Mouse (Mus musculus) heart, postnatal 0 days (tissue): Measurements from ENCODE around the gene Mthfd2. TPM values are rescaled to one million over a fixed set of nuclear protein-coding genes. Genes with fewer than 3 reads are reported as not detected.
A peak's percentile ranks its signal among the peaks of the same experiment; 100 is the strongest.

Experiments used
- ATAC-seq: fragments of 200-750 bp; cut with Nextera tagmentation; 2 replicates; pipeline ENCODE4 v1.8.0; 2017; ENCODE audit warnings: low read depth, moderate number of reproducible peaks, moderate library complexity; ENCODE audit not compliant: insufficient read depth
- DNase-seq: peaks from one replicate; pipeline ENCODE4 v3.0.0-alpha.2; 2016; ENCODE audit warnings: low spot score
- H3K27ac ChIP-seq: fragments of 300-500 bp; sonication (generic); 2 replicates; pipeline ENCODE4 v1.5.1; 2014; ENCODE audit warnings: low read depth, mild to moderate bottlenecking
- H3K27me3 ChIP-seq: fragments of 300-500 bp; sonication (generic); 2 replicates; pipeline ENCODE4 v1.6.1; 2014; ENCODE audit warnings: low read length, mixed read lengths; ENCODE audit not compliant: control insufficient read depth, insufficient read depth
- H3K36me3 ChIP-seq: fragments of 300-500 bp; sonication (generic); replicated peaks from 2 replicates; pipeline ENCODE4 v1.6.1; 2014; ENCODE audit warnings: low read length, mixed read lengths; ENCODE audit not compliant: control insufficient read depth, insufficient read depth
- H3K4me1 ChIP-seq: fragments of 300-500 bp; sonication (generic); 2 replicates; pipeline ENCODE4 v1.6.1; 2014; ENCODE audit warnings: antibody characterized with exemption; ENCODE audit not compliant: control insufficient read depth, insufficient read depth
- H3K4me2 ChIP-seq: fragments of 300-500 bp; sonication (generic); 2 replicates; pipeline ENCODE4 v1.6.1; 2014; ENCODE audit warnings: low read depth, mild to moderate bottlenecking, low read length, moderate library complexity
- H3K4me3 ChIP-seq: fragments of 300-500 bp; sonication (generic); 2 replicates; pipeline ENCODE4 v1.5.1; 2014; ENCODE audit warnings: low read depth, low read length
- H3K9ac ChIP-seq: fragments of 300-500 bp; sonication (generic); replicated peaks from 2 replicates; pipeline ENCODE4 v1.6.1; 2014; ENCODE audit warnings: low read depth, low read length, mixed read lengths
- H3K9me3 ChIP-seq: fragments of 300-500 bp; sonication (generic); replicated peaks from 2 replicates; pipeline ENCODE4 v1.6.1; 2016; ENCODE audit warnings: low read length; ENCODE audit not compliant: control insufficient read depth
- CTCF ChIP-seq: IDR thresholded peaks from 2 replicates; pipeline ENCODE4 v1.5.1; 2016; ENCODE audit warnings: antibody characterized with exemption, control low read depth, low read depth
- EP300 ChIP-seq: IDR thresholded peaks from 2 replicates; pipeline ENCODE4 v1.6.1; 2016; ENCODE audit warnings: antibody characterized with exemption, low read depth
- WGBS: fragments of 180-500 bp; shearing (Covaris S2); extraction: QIAGEN DNeasy Blood & Tissue Kit; methylation state at CpG from one replicate; pipeline ENCODE4 v1.1.7; 2014; 5-methylcytosine and 5-hydroxymethylcytosine counted together
- polyA plus RNA-seq: library from polyadenylated mRNA; unstranded; fragments of >200 nt; fragmentation: Nextera tagmentation; extraction: Ambion mirVana; gene quantifications from 2 replicates; pipeline ENCODE4 v1.2.1, GENCODE M21; 2015
- total RNA-seq: library from RNA; depleted of rRNA; stranded (reverse); fragments of >200 nt; gene quantifications from 2 replicates; pipeline ENCODE4 v1.2.3, GENCODE M21; 2014; ENCODE audit warnings: low replicate concordance

The Mthfd2 gene
- total and polyA plus RNA-seq, 2 experiments from 2014 or later: 3.6 to 8.9 TPM

GRCm38 (mm10) chr6:83361523-83362248, 36.0 kb upstream of the Mthfd2 start:
- WGBS: 71% methylated on average over 11 of the region's 11 CpGs
- ATAC-seq (no peak), DNase-seq (no peak)
- Histone ChIP-seq H3K27me3 (no peaks in the 10 kb centered on the region), H3K27ac (no peak overlapping the region), H3K4me2 (no peak overlapping the region), H3K36me3 (peaks cover 42% of the 10 kb centered on the region), H3K9ac (no peak overlapping the region; the same call in 1 of the 2 replicates), H3K9me3 (no peaks in the 10 kb centered on the region), H3K4me1 (no peaks in the 10 kb centered on the region), H3K4me3 (no peak overlapping the region)
- TF ChIP-seq EP300 (no peak), CTCF (no peak)

- no peak overlapping the region for H3K9ac ChIP-seq
- H3K27ac ChIP-seq: no peak overlapping the region
- H3K27me3 ChIP-seq: no peaks in the 10 kb centered on the region
- WGBS: 86% methylated on average over 10 of the region's 10 CpGs
- H3K4me3 ChIP-seq: no peak overlapping the region
- no peak overlapping the region for H3K4me2 ChIP-seq
- ATAC-seq (no peak), DNase-seq (no peak)
- no peaks in the 10 kb centered on the region for H3K9me3 ChIP-seq
- H3K36me3 ChIP-seq: peaks cover 63% of the 10 kb centered on the region
- TF ChIP-seq CTCF (no peak), EP300 (no peak)
- H3K4me1 ChIP-seq: no peaks in the 10 kb centered on the region
These were observed 31.7 kb upstream of the Mthfd2 start for GRCm38 (mm10) chr6:83357436-83357835.

GRCm38 (mm10) chr6:83356569-83357138, 30.9 kb upstream of the Mthfd2 start:
- Histone ChIP-seq H3K4me3 (no peak overlapping the region), H3K36me3 (peaks cover 67% of the 10 kb centered on the region), H3K4me2 (no peak overlapping the region), H3K27me3 (no peaks in the 10 kb centered on the region), H3K9me3 (no peaks in the 10 kb centered on the region), H3K27ac (no peak overlapping the region), H3K9ac (no peak overlapping the region), H3K4me1 (no peaks in the 10 kb centered on the region)
- DNase-seq (peak; percentile 79), ATAC-seq (peak; percentile 77)
- WGBS: 19% methylated on average over 7 of the region's 7 CpGs
- TF ChIP-seq CTCF: peak; percentile 98
- no peak for TF ChIP-seq EP300

- Histone ChIP-seq H3K9me3 (no peaks in the 10 kb centered on the region), H3K27me3 (no peaks in the 10 kb centered on the region), H3K9ac (no peak overlapping the region), H3K36me3 (peaks cover 67% of the 10 kb centered on the region), H3K27ac (no peak overlapping the region), H3K4me3 (no peak overlapping the region), H3K4me2 (no peak overlapping the region), H3K4me1 (no peaks in the 10 kb centered on the region; the same call in 1 of the 2 replicates)
- 81% methylated on average over 9 of the region's 9 CpGs for WGBS
- TF ChIP-seq CTCF (no peak), EP300 (no peak)
- ATAC-seq: no peak
- DNase-seq: no peak
These were observed 29.4 kb upstream of the Mthfd2 start for GRCm38 (mm10) chr6:83354856-83355781.

- Histone ChIP-seq H3K27me3 (no peaks in the 10 kb centered on the region), H3K4me3 (no peak overlapping the region), H3K9ac (no peak overlapping the region), H3K4me1 (no peaks in the 10 kb centered on the region; the same call in 1 of the 2 replicates), H3K27ac (no peak overlapping the region), H3K4me2 (no peak overlapping the region), H3K36me3 (peaks cover 44% of the 10 kb centered on the region), H3K9me3 (no peaks in the 10 kb centered on the region)
- no peak for DNase-seq
- 94% methylated on average over 22 of the region's 24 CpGs for WGBS
- no peak for ATAC-seq
- no peak for TF ChIP-seq CTCF
- no peak for TF ChIP-seq EP300
These were observed 27.1 kb upstream of the Mthfd2 start for GRCm38 (mm10) chr6:83352666-83353410.
